Mouse (Mus musculus): ENCODE measurements around the gene Ttll7.

DNA sequence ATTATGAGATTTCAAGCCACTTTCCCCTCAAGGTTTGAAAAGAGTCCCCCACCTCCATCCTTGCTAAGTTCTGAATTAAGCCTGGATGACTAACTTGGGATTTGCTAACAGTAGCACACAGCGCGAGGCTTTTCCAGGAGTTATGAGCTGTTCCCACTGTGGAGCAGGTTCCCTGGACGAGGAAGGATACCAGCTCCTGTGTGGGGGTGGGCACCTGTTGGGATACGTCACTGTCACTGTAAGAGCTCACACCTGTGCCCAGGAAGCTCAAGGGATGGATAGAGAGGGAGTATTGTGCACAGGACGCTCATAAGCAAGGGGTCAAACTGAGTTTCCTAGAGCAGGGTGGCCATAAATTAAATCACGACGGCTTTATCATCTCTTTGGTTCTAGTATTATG is 115.1 kb downstream of the Ttll7 start:
- no peak for TF ChIP-seq CTCF (IDR thresholded peaks at IDR 0.05)
- no peak for TF ChIP-seq EP300 (IDR thresholded peaks at IDR 0.05)
